Mouse (Mus musculus) MEL (cell line): ENCODE measurements around the gene Ptpa. TPM values are rescaled to one million over a fixed set of nuclear protein-coding genes. Genes with fewer than 3 reads are reported as not detected.

Source experiments
- DNase-seq: peaks from one replicate; pipeline ENCODE4 v3.0.0; 2011; ENCODE audit warnings: low read depth, low spot score
- H3K27ac ChIP-seq: 2 replicates; pipeline ENCODE4 v1.5.1; 2012; ENCODE audit warnings: low read depth, mild to moderate bottlenecking, control low read depth, low read length, moderate library complexity; ENCODE audit not compliant: control insufficient read depth
- H3K27me3 ChIP-seq, 2 experiments: fragments of 150-350 bp in 1 of 2; sonication (generic) in 1 of 2; 2 replicates each; pipeline ENCODE4 v1.6.1; 2012; ENCODE audit warnings: low read length in 2 of 2, mild to moderate bottlenecking in 2 of 2, improper control_type of control experiment in 1 of 2, moderate library complexity in 1 of 2; ENCODE audit not compliant: insufficient read depth in 2 of 2, control insufficient read depth in 1 of 2
- H3K36me3 ChIP-seq, 2 experiments: 2 replicates each; pipeline ENCODE4 v1.6.1; 2012 to 2014; ENCODE audit warnings: low read length in 2 of 2, improper control_type of control experiment in 1 of 2, inconsistent platforms in 1 of 2, mild to moderate bottlenecking in 1 of 2; ENCODE audit not compliant: insufficient read depth in 2 of 2, control insufficient read depth in 1 of 2
- H3K4me1 ChIP-seq, 2 experiments: fragments of 150-350 bp in 1 of 2; sonication (generic) in 1 of 2; 2 replicates each; pipeline ENCODE4 v1.6.1; 2012; ENCODE audit warnings: low read length in 2 of 2, improper control_type of control experiment in 1 of 2, mild to moderate bottlenecking in 1 of 2; ENCODE audit not compliant: insufficient read depth in 2 of 2, control insufficient read depth in 1 of 2
- H3K4me3 ChIP-seq, 2 experiments: fragments of 150-350 bp in 1 of 2; sonication (generic) in 1 of 2; 2 replicates each; pipeline ENCODE4 v1.5.1; 2012; ENCODE audit warnings: low read depth in 2 of 2, low read length in 2 of 2, mild to moderate bottlenecking in 2 of 2, moderate library complexity in 2 of 2, control low read depth in 1 of 2, improper control_type of control experiment in 1 of 2; ENCODE audit not compliant: control insufficient read depth in 1 of 2, insufficient read depth in 1 of 2
- H3K79me2 ChIP-seq: 2 replicates; pipeline ENCODE4 v1.6.1; 2012; ENCODE audit warnings: mild to moderate bottlenecking, low read length, moderate library complexity; ENCODE audit not compliant: control insufficient read depth, poor library complexity, insufficient read depth
- H3K9ac ChIP-seq: 2 replicates; pipeline ENCODE4 v1.6.1; 2012; ENCODE audit warnings: low read depth, mild to moderate bottlenecking, control low read depth, low read length, moderate library complexity; ENCODE audit not compliant: control insufficient read depth, poor library complexity, severe bottlenecking
- H3K9me3 ChIP-seq: fragments of 150-350 bp; sonication (generic); replicated peaks from 2 replicates; pipeline ENCODE4 v1.6.1; 2012; ENCODE audit warnings: mild to moderate bottlenecking, low read length, improper control_type of control experiment, moderate library complexity; ENCODE audit not compliant: insufficient read depth
- BHLHE40 ChIP-seq: IDR thresholded peaks from 2 replicates; pipeline ENCODE4 v1.6.1; 2012; ENCODE audit warnings: low read depth, mild to moderate bottlenecking, inconsistent platforms, low read length, improper control_type of control experiment, borderline replicate concordance
- CHD2 ChIP-seq: IDR thresholded peaks from 2 replicates; pipeline ENCODE4 v1.6.1; 2011; ENCODE audit warnings: low read length, improper control_type of control experiment
- E2F4 ChIP-seq: IDR thresholded peaks from 2 replicates; pipeline ENCODE4 v1.6.1; 2011; ENCODE audit warnings: low read depth, low read length, improper control_type of control experiment, borderline replicate concordance
- ELF1 ChIP-seq: IDR thresholded peaks from 2 replicates; pipeline ENCODE4 v1.6.1; 2014; ENCODE audit warnings: low read depth, mild to moderate bottlenecking, inconsistent platforms, low read length, improper control_type of control experiment, moderate library complexity
- EP300 ChIP-seq, 2 experiments: IDR thresholded peaks; 2 replicates each; pipeline ENCODE4 v1.6.1; 2011; ENCODE audit warnings: improper control_type of control experiment in 2 of 2, low read length in 2 of 2, low read depth in 1 of 2, mild to moderate bottlenecking in 1 of 2
- JUND ChIP-seq: IDR thresholded peaks from 2 replicates; pipeline ENCODE4 v1.6.1; 2011; ENCODE audit warnings: low read depth, mild to moderate bottlenecking, improper control_type of control experiment, low read length
- KAT2A ChIP-seq: conservative IDR thresholded peaks from 2 replicates; pipeline ENCODE4 v1.6.1; 2012; ENCODE audit warnings: low read depth, low read length, improper control_type of control experiment, inconsistent platforms
- MAFK ChIP-seq: IDR thresholded peaks from 2 replicates; pipeline ENCODE4 v1.6.1; 2011; ENCODE audit warnings: low read depth, mild to moderate bottlenecking, low read length, improper control_type of control experiment, borderline replicate concordance
- MAX ChIP-seq: IDR thresholded peaks from 2 replicates; pipeline ENCODE4 v1.6.1; 2011; ENCODE audit warnings: low read length, improper control_type of control experiment
- MAZ ChIP-seq: IDR thresholded peaks from 2 replicates; pipeline ENCODE4 v1.6.1; 2012; ENCODE audit warnings: low read depth, mild to moderate bottlenecking, inconsistent platforms, low read length, improper control_type of control experiment
- MXI1 ChIP-seq: IDR thresholded peaks from 2 replicates; pipeline ENCODE4 v1.6.1; 2011; ENCODE audit warnings: mild to moderate bottlenecking, low read depth, low read length, improper control_type of control experiment
- POLR2AphosphoS2 ChIP-seq: IDR thresholded peaks from 2 replicates; pipeline ENCODE4 v1.6.1; 2011; ENCODE audit warnings: low read length, improper control_type of control experiment
- POLR2AphosphoS5 ChIP-seq: IDR thresholded peaks from 2 replicates; pipeline ENCODE4 v1.6.1; 2012; ENCODE audit warnings: low read depth, borderline replicate concordance, mild to moderate bottlenecking, inconsistent platforms, low read length, moderate library complexity, mixed read lengths
- RAD21 ChIP-seq: IDR thresholded peaks from 2 replicates; pipeline ENCODE4 v1.6.1; 2011; ENCODE audit warnings: mild to moderate bottlenecking, low read depth, low read length, improper control_type of control experiment
- RCOR1 ChIP-seq: IDR thresholded peaks from 2 replicates; pipeline ENCODE4 v1.6.1; 2012; ENCODE audit warnings: low read depth, mild to moderate bottlenecking, inconsistent platforms, low read length, improper control_type of control experiment
- SIN3A ChIP-seq: IDR thresholded peaks from 2 replicates; pipeline ENCODE4 v1.6.1; 2012; ENCODE audit warnings: low read length, improper control_type of control experiment, inconsistent platforms
- SMC3 ChIP-seq: IDR thresholded peaks from 2 replicates; pipeline ENCODE4 v1.6.1; 2011; ENCODE audit warnings: low read depth, low read length, improper control_type of control experiment
- TAL1 ChIP-seq: IDR thresholded peaks from 2 replicates; pipeline ENCODE4 v1.6.1; 2012; ENCODE audit warnings: mild to moderate bottlenecking, inconsistent platforms, low read length, moderate library complexity, mixed read lengths
- USF2 ChIP-seq, 2 experiments: IDR thresholded peaks; 2 replicates each; pipeline ENCODE4 v1.6.1; 2011 to 2012; ENCODE audit warnings: improper control_type of control experiment in 2 of 2, low read length in 2 of 2, borderline replicate concordance in 1 of 2, inconsistent platforms in 1 of 2, low read depth in 1 of 2, mild to moderate bottlenecking in 1 of 2; ENCODE audit not compliant: insufficient read depth in 1 of 2
- ZNF384 ChIP-seq: IDR thresholded peaks from 2 replicates; pipeline ENCODE4 v1.6.1; 2012; ENCODE audit warnings: low read depth, mild to moderate bottlenecking, inconsistent platforms, low read length, improper control_type of control experiment
- polyA plus RNA-seq, 2 experiments: library from polyadenylated mRNA; stranded (reverse) in 1 of 2; unstranded in 1 of 2; fragments of >175 nt in 1 of 2; fragments of >200 nt in 1 of 2; gene quantifications; 2 replicates each; pipeline versions ENCODE4 v1.2.1 to v1.2.4; 2012; ENCODE audit warnings: low replicate concordance in 2 of 2, low read depth in 1 of 2; ENCODE audit not compliant: insufficient read length in 2 of 2, insufficient read depth in 1 of 2, missing spikeins in 1 of 2
- total RNA-seq: library from RNA; depleted of rRNA; stranded (reverse); fragments of 300-350 nt; gene quantifications from 2 replicates; pipeline ENCODE4 v1.2.3, GENCODE M21; 2012

Ptpa gene
- total and polyA plus RNA-seq, 3 experiments: 159 to 382 TPM; not detected in 1

DNA sequence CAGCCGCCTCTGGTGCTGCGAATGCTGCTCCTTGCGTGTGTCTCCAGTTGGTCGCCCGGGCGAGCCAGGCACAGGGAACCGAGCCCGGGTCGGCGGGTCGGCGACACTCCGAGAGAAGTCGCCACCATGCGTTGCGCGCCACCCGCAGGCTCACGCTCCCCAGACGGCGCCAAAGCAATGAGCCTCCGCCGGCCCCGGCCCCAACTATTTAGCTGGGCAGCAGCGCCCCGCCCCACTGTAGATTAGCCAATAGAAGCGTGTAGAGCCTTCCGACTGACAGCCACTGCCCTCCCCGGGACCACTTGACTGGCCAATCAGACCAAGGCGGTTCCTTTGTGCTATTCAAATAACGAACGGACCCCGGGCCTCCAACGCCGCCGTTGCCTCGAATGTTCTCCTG, 58.2 kb downstream of the Ptpa start, which contains the start of gene Ier5l:
TSS of gene Ier5l (minus strand) at position 181 of the 400 bp plus-strand sequence.
- H3K9ac ChIP-seq: no peak within 1 kb of the TSS
- H3K4me3 ChIP-seq: no peak within 1 kb of the TSS
- H3K9me3 ChIP-seq: no peaks in the 10 kb centered on the region
- TF ChIP-seq MAFK: no peak
- no peak for TF ChIP-seq MXI1
- no peak for TF ChIP-seq EP300 (IDR thresholded peaks at IDR 0.05; ENCODE audit: low read depth in 1 of 2, low read length in 2 of 2)
- H3K27me3 ChIP-seq: no peaks in the 10 kb centered on the region
- no peak for DNase-seq
- no peaks in the 10 kb centered on the region for H3K79me2 ChIP-seq
- H3K36me3 ChIP-seq: peaks cover 0 to 5% of the 10 kb centered on the region in 2 experiments; a peak in 2 of 4 replicates
- H3K4me1 ChIP-seq: peaks cover 0 to 12% of the 10 kb centered on the region in 2 experiments; a peak in 3 of 4 replicates
- H3K27ac ChIP-seq: no peak within 1 kb of the TSS

DNA sequence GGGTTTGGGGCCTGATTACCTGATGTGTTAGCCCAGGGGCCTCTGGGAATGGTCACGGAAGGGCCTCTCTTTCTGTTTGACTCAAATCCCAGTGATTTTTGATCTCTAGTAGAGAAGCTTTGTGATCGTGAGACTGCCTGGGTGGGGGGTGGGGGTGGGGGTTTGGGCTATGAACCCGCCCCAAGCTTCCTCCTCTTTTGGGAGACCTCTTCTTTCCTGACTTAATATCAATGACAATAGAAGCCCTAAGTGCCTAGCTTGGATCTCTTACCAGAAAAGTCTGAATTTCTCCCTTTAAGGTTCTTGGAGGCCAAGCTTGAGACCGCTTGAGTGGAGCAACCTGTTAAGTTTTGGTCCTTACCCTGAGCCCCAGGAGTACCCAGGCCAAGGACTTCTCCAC, 58.9 kb downstream of the Ptpa start:
- H3K27ac ChIP-seq: no peak overlapping the region

DNA sequence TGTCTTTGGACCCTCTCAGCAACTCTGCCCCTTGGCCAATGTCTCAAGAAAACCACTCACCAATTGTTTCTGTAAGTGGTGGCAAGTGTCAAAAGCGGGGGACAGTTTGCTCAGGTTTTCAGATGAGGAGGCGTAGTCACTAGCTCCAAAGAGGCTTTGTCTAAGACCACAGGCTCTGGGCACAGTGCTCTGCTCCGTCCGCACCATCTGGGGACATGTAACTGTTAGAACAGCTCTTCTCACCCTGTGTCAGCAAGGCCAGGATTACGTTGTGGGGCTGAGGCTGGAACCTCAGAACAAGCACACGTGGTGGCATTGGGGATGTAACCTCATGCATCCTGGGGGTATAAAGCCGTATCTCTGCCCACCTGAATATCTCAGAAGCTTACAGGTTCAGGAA, 59.6 kb downstream of the Ptpa start:
- no peak overlapping the region for H3K9ac ChIP-seq
- no peaks in the 10 kb centered on the region for H3K79me2 ChIP-seq
- 0 out of 4 replicates have a peak, but pooled peaks cover 2% of the 10 kb centered on the region in 2 experiments for H3K27me3 ChIP-seq
- peaks cover 0 to 5% of the 10 kb centered on the region in 2 experiments; a peak in 2 of 4 replicates for H3K36me3 ChIP-seq
- H3K4me1 ChIP-seq: peaks cover 0 to 12% of the 10 kb centered on the region in 2 experiments; a peak in 3 of 4 replicates
- TF ChIP-seq SMC3 (no peak), SIN3A (no peak), JUND (no peak), BHLHE40 (no peak), ELF1 (no peak), CHD2 (no peak), RCOR1 (no peak), MAX (no peak), MXI1 (no peak), TAL1 (no peak), POLR2AphosphoS2 (no peak), RAD21 (no peak), E2F4 (no peak), ZNF384 (no peak), EP300 (IDR thresholded peaks at IDR 0.05; ENCODE audit: low read depth in 1 of 2, low read length in 2 of 2) (no peak), MAZ (no peak), KAT2A (no peak), MAFK (no peak), POLR2AphosphoS5 (no peak)
- no peaks in the 10 kb centered on the region for H3K9me3 ChIP-seq
- no peak overlapping the region for H3K4me3 ChIP-seq
- no peak overlapping the region for H3K27ac ChIP-seq
- DNase-seq: no peak

More for the DNA sequence above, 58.9 kb downstream of the Ptpa start:
- no peak for DNase-seq
- Histone ChIP-seq H3K36me3 (peaks cover 0 to 5% of the 10 kb centered on the region in 2 experiments; a peak in 2 of 4 replicates), H3K4me3 (no peak overlapping the region), H3K9ac (no peak overlapping the region), H3K79me2 (no peaks in the 10 kb centered on the region), H3K27me3 (0 out of 4 replicates have a peak, but pooled peaks cover 0 to 2% of the 10 kb centered on the region in 2 experiments), H3K4me1 (peaks cover 0 to 12% of the 10 kb centered on the region in 2 experiments; a peak in 3 of 4 replicates), H3K9me3 (no peaks in the 10 kb centered on the region)
- TF ChIP-seq USF2 (IDR thresholded peaks at IDR 0.05; ENCODE audit: borderline replicate concordance in 1 of 2, insufficient read depth in 1 of 2, low read depth in 1 of 2, low read length in 2 of 2) (no peak), E2F4 (no peak)
